Mouse (Mus musculus): ENCODE results near the gene Cnot6l.

The Cnot6l gene

DNA sequence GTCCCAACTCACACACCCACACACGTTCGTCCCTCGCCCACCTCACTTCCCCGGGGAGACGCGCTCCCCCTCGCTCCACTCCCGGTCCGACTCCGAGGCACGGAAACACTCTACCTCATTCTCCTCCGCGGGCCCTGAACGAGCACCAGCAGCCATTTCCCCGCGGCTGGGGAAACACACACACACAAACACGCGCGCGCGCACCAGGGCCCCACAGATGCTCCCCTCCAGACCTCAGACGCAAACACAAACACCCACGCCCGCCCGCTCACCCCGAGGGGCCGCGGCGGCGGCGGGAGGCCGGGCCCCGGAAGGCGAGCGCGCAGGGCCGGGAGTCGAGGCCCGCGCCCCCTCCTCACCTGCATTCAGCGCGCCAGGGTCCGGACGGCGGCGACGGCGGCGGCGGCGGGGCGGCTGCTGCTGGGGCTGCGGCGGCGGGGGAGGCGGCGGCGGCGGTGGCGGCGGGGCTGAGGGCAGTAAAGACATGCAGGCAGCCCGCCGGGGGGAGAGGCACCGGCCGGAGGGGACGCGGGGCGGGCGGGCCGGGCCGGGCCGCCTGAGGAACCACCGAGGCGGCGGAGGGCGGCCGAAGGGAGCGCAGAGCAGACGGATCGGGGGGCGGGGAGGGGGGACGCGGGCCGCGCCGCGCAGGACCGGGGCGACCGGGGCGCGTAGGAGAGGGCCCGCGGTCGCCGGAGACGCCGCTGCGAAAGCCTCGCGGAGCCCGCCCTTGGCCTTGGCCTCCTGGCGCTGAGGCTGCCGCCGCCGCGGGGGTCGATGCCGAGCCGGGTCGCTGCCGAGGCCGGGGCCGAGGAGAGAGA, 2.2 kb downstream of the Cnot6l start:
- no peak for DNase-seq (ENCODE audit: extremely low read depth, low read depth)

GRCm38 (mm10) chr5:96161263-96161577, 2.8 kb downstream of the Cnot6l start:
- DNase-seq (ENCODE audit: extremely low read depth, low read depth): no peak

DNA sequence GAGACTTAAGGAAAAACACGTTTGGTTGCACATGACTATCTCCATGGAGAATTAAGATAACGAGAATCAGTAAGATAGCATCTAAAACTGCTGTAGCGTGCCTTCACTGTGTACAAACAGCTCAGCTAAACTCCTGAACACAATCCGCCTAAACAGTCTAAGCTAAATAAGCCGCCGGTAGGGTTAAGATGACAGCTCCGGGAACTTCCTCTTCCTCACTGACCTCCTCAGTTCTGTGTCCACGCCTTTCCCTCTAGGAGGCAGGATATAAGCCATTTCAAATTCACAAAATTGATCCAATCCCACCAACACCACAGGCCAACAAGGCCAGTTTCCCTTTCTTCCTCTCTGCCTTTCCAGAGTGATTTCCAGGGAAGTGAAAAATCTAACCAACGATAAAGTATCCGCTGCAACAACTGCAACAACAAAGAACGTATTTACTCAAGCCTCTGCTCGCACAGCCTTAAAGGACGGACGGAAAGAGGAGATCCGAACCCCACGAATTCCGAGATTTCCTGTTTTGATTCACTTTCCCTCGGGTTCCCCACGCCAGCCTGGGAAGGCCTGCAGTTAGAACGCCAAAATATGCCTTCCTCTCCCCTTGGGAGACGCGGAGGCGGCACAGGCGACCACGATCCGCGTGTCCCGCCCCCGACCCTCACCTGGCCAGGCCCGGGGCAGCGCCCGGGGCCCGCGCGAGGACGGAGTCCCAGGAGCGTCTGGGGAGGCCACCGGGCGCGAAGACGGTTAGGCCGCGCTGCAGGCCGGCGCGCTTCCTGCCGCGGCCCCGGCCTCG, 3.3 kb downstream of the Cnot6l start:
- peak; percentile 72 for DNase-seq (ENCODE audit: extremely low read depth, low read depth)

DNA sequence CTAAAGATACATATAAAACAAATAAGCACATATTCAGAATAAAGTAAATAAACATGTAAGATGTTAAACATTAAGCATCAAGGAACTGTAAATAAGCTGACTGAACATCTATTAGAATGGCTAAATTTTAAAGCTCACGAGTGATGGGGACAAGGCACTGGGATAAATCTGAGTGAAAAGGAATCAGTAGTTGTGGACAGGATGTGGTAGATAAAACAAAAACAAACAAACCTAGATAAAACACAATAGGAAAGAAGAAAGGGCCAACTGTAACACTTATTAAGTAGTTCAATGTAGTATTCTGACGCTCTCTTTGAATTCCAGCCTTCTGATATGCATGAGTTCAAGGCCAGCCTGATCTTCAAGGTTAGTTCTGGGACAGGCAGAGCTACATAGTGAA, 21.6 kb downstream of the Cnot6l start:
- no peak for DNase-seq (ENCODE audit: extremely low read depth, low read depth)

- DNase-seq (ENCODE audit: extremely low read depth, low read depth): no peak
Measured at GRCm38 (mm10) chr5:96130683-96131082, 33.3 kb downstream of the Cnot6l start.

DNA sequence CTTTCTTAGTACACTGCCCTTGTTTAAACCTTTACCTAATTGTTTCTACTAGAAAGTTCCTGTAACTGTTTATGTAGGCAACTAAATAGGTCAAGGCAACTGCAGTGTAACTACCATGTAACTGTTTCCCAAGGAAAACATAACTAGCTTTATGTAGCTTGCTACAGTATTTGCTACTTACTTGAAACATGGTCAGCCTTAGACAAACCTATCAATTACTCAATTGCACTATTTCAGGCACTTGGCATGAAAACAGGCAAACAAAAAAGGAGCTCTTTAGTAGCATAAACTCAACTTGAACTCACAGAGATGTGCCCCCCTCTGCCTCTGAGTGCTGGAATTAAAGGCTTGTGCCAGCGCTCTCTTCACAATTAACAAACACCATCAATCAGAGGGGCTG, 37.1 kb downstream of the Cnot6l start:
- DNase-seq (ENCODE audit: extremely low read depth, low read depth): no peak

GRCm38 (mm10) chr5:96114943-96115342, 49.0 kb downstream of the Cnot6l start:
- DNase-seq (ENCODE audit: extremely low read depth, low read depth): no peak

DNA sequence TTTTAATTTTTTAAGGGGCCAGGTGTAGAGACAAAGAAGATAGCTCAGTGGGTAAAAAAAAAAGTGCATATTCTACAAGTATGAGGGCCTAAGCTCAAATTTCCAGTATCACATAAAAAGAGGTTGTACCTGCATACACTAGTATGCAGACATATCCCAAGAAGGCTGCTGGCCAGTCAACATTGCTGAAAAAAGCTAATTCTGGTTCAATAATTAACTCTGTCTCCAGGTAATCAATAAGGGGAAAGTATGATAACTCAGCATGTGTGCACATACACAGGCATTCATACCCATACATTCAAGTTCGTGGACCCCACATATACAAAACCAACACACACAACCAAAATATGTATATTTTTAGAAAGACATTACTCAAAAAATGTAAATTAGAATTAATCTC, 59.3 kb downstream of the Cnot6l start:
- no peak for DNase-seq (ENCODE audit: extremely low read depth, low read depth)

- DNase-seq (ENCODE audit: extremely low read depth, low read depth): no peak
Measured at GRCm38 (mm10) chr5:96091468-96091867, 72.5 kb downstream of the Cnot6l start.

DNA sequence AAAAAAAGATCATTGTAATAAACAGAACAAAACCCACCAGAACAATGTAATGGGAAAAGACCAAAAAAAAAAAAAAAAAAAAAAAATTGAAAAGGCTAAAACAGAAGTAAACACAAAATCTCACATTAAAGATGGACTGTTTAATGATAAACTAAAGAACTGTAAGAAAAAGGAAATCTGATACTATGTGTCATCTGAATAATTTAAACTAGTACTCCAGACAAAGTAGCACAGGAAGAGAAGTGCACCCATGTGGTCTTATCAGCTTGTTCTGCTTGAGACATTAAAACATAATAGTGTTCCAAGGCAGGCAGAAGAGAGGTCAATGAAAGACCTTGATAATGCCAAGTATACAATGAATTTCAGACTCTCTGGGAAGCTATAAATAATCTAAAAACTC, 78.6 kb downstream of the Cnot6l start:
- peak; percentile 14 for DNase-seq (ENCODE audit: extremely low read depth, low read depth)

DNA sequence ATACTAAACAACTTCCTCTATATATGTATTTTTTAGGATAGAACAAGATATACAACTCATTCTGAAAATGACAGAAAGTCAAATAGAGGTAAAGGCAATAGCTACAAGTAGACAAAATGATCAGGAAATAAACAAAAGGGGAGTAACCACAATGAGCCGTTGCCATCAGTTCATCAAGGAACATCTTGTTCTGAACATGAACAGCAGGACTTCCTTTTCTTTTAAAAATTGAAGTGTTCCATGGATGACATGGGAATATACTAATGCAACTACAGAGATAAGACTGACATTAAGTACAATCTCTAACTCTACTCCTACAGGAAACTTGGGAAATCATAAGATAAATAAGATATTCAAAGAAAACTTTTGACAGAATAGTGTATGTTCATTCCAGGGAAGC, 84.9 kb downstream of the Cnot6l start:
- DNase-seq (ENCODE audit: extremely low read depth, low read depth): no peak

DNA sequence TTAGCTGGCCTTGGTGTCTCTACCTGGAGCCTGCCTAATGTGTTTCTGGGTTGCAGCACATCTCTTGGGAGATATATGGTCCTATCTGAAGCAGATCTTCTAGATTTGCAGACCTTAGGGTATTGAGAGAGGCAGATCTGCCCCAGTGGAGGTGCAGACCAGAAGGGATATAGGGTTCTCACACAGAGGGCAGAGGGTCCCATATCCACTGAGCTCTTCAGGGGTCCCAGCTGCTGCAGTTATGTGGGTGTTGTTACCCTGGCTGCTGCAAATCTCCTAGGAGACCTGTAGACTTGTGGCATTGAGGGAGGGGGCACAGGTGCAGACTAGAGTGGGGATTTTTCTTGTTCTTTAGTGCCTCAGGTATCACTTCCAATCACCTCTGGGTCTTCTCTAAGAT, 98.4 kb downstream of the Cnot6l start:
- no peak for DNase-seq (ENCODE audit: extremely low read depth, low read depth)

DNA sequence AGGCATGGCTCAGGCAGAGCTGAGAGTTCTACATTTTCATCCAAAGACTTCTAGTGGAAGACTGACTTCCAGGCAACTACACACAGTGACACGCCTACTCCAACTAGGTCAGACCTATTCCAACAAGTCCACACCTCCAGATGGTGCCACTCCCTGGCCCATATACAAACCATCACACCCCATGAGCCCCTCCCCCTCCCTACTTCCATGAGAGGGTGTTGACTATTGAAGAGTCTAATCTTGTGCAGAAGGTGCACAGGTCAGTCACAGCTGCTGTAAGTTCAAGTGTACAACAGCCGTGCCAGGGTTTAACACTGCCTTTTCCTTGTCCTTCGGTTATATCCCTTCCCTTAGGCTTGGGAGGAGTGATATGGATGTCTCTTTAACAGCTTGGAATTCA, 121.5 kb downstream of the Cnot6l start:
- DNase-seq (ENCODE audit: extremely low read depth, low read depth): no peak

DNA sequence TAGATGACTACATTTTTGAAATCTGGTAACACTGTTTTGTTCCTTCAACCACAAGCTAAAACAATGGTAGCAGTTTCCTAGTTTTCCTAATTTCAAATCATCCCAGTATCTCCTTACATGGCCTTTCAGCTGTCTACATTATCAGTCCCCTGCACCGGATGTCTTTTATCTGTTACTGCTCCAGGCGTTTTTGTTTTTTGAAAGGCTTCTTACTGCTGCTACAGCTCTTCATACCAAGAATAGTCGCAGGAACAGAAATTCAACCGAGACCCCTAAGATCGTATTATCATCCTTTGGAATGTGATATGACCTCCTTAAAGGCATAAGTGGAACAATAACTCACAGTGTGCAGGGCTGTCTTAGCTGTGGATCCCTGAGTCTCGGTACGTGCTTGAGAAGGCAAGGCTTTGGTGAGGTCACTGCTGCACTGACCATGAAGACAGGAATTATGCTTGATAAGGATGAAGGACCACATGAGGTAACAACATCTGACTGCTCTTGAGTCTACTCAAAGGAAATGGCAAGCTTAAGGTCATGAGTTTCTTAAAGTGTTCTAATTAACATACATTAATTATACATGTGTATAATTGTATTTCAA, 122.4 kb downstream of the Cnot6l start:
- no peak for DNase-seq (ENCODE audit: extremely low read depth, low read depth)

- DNase-seq (ENCODE audit: extremely low read depth, low read depth): no peak
Measured at GRCm38 (mm10) chr5:96039188-96039840, 124.7 kb downstream of the Cnot6l start.

- DNase-seq (ENCODE audit: extremely low read depth, low read depth): no peak
Measured at GRCm38 (mm10) chr5:96037684-96038121, 126.3 kb downstream of the Cnot6l start.

GRCm38 (mm10) chr5:96036125-96036672, 127.8 kb downstream of the Cnot6l start:
- DNase-seq (ENCODE audit: extremely low read depth, low read depth): no peak

GRCm38 (mm10) chr5:96034101-96034500, 129.9 kb downstream of the Cnot6l start:
- no peak for DNase-seq (ENCODE audit: extremely low read depth, low read depth)

DNA sequence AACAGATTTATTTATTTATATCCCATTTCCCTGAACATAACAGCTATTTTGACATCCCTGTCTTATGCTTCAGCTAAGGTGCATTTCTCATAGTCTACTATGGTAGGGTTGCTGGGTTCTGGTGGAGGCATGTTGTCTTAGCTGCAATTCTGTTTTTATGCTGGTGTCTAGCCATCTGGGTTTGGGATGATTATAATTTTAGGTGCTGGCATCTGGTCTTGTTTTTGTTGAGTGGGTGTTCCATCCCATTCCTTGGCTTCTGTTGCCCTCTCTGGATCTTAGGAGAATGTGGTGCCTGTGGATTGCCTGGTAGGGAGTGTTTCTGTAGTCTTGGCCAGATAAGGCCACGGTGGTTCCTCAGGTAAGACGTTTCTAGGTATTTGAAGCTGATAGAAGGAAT, 134.2 kb downstream of the Cnot6l start:
- no peak for DNase-seq (ENCODE audit: extremely low read depth, low read depth)

Measured in MEL-GATA-1-ER (cell line).